Mouse (Mus musculus): ENCODE measurements around the gene Insl6.

Gene Insl6

GRCm38 (mm10) chr19:29354895-29355877 lies 30.0 kb upstream of the Insl6 start:
- DNase-seq, result peak; percentile 90

GRCm38 (mm10) chr19:29350991-29351390 lies 25.8 kb upstream of the Insl6 start:
- no peak for DNase-seq

- no peak for DNase-seq
Measured at GRCm38 (mm10) chr19:29345636-29346035, 20.5 kb upstream of the Insl6 start.

GRCm38 (mm10) chr19:29344868-29345267 lies 19.7 kb upstream of the Insl6 start:
- DNase-seq, result no peak

- no peak for DNase-seq
Measured at GRCm38 (mm10) chr19:29342281-29342680, 17.1 kb upstream of the Insl6 start.

GRCm38 (mm10) chr19:29341029-29341428 lies 15.9 kb upstream of the Insl6 start:
- DNase-seq, result no peak

GRCm38 (mm10) chr19:29336624-29337023 lies 11.5 kb upstream of the Insl6 start:
- no peak for DNase-seq

- peak; percentile 48 for DNase-seq
Measured at GRCm38 (mm10) chr19:29334068-29334745, 9.1 kb upstream of the Insl6 start, which contains the start of gene Rln1. Gene Rln1, minus strand, starts transcription at chr19:29334670.

- DNase-seq, result no peak
Measured at GRCm38 (mm10) chr19:29326822-29327552, 1.8 kb upstream of the Insl6 start.

GRCm38 (mm10) chr19:29326396-29326795 lies 1.2 kb upstream of the Insl6 start:
- no peak for DNase-seq

GRCm38 (mm10) chr19:29325852-29326180 lies 660 bp upstream of the Insl6 start:
- no peak for DNase-seq

- no peak for DNase-seq
Measured at GRCm38 (mm10) chr19:29323416-29324049, 1.6 kb downstream of the Insl6 start.

GRCm38 (mm10) chr19:29312661-29313060 lies 12.5 kb downstream of the Insl6 start:
- DNase-seq, result no peak

- DNase-seq, result no peak
Measured at GRCm38 (mm10) chr19:29311791-29312190, 13.4 kb downstream of the Insl6 start.

- DNase-seq, result no peak
Measured at GRCm38 (mm10) chr19:29308832-29309231, 16.3 kb downstream of the Insl6 start.

- DNase-seq, result no peak
Measured at GRCm38 (mm10) chr19:29302119-29302518, 23.0 kb downstream of the Insl6 start.

- DNase-seq, result no peak
Measured at GRCm38 (mm10) chr19:29300919-29301318, 24.2 kb downstream of the Insl6 start.

- no peak for DNase-seq
Measured at GRCm38 (mm10) chr19:29297366-29297765, 27.8 kb downstream of the Insl6 start.

- no peak for DNase-seq
Measured at GRCm38 (mm10) chr19:29296166-29296565, 29.0 kb downstream of the Insl6 start.

GRCm38 (mm10) chr19:29294756-29295155 lies 30.4 kb downstream of the Insl6 start:
- DNase-seq, result no peak

- no peak for DNase-seq
Measured at GRCm38 (mm10) chr19:29292546-29292945, 32.6 kb downstream of the Insl6 start.

GRCm38 (mm10) chr19:29291532-29291931 lies 33.6 kb downstream of the Insl6 start:
- no peak for DNase-seq

GRCm38 (mm10) chr19:29287863-29288262 lies 37.3 kb downstream of the Insl6 start:
- DNase-seq, result no peak

Data from kidney, postnatal 14 days (tissue).